ENCODE assay signal across 8 mouse cellular contexts in genomic region chr1:135146946-135147701, GRCm38 (mm10). TPM values are rescaled to one million over a fixed set of nuclear protein-coding genes. Genes with fewer than 3 reads are reported as not detected.
DNase-seq lines count a peak whose midpoint lies in the region; ATAC-seq lines count a peak whose summit lies in the region.

No protein-coding gene starts in this region.

- H3K9me3 ChIP-seq in intestine, embryonic 15.5 days: no peaks in the 10 kb centered on the region

- ATAC-seq in intestine, embryonic 15.5 days: peak; percentile 74

- H3K27me3 ChIP-seq in intestine, embryonic 15.5 days (replicated peaks): peaks cover 2% of the 10 kb centered on the region; the same call in 1 of the 2 replicates

- peak overlapping the region; percentile 98 for H3K9ac ChIP-seq in intestine, embryonic 15.5 days

- H3K4me3 ChIP-seq in intestine, embryonic 15.5 days (replicated peaks): peak overlapping the region; percentile 96

- intact Hi-C loops in gastrocnemius, postnatal 36 days (cut with DNase I): no loop called here
- intact Hi-C loops in left cerebral cortex, postnatal 36 days (cut with DNase I): no loop called here

- WGBS in intestine, embryonic 15.5 days: under 1% methylated on average over 69 of the region's 69 CpGs

- H3K36me3 ChIP-seq in intestine, embryonic 15.5 days: no peaks in the 10 kb centered on the region; the same call in 1 of the 2 replicates

- H3K4me1 ChIP-seq in intestine, embryonic 15.5 days (replicated peaks): peaks cover 29% of the 10 kb centered on the region

- H3K27ac ChIP-seq in intestine, embryonic 15.5 days: peak overlapping the region; percentile 90

- H3K4me2 ChIP-seq in intestine, embryonic 15.5 days (replicated peaks): peak overlapping the region; percentile 76

- peak; percentile 81 to 84 for DNase-seq in adrenal gland, adult 18-20 months (ENCODE audit: low spot score in 2 of 2)
- peak; percentile 75 for DNase-seq in embryo, embryonic 11 days
- peak; percentile 78 to 81 for DNase-seq in gastrocnemius, postnatal 36 days
- DNase-seq in left cerebral cortex, postnatal 36 days (ENCODE audit: low spot score in 2 of 2): peak; percentile 77 to 79
- peak; percentile 66 for DNase-seq in mesoderm, embryonic 11.5 days (ENCODE audit: low read depth, low spot score)
- DNase-seq in right cerebral cortex, postnatal 14 days: peak; percentile 85
- peak; percentile 81 for DNase-seq in urinary bladder, postnatal 25 days (ENCODE audit: low spot score)

RNA-seq across cellular contexts. Expression of gene Arl8a, which starts 0.5 kb away (rescaled TPM):
- 10 to 100 TPM; 54.1 to 54.7 TPM for total RNA-seq in adrenal gland, adult 18-20 months (2021)
- 10 to 100 TPM; 15.6 to 16.9 TPM for total RNA-seq in gastrocnemius, postnatal 36 days (2021)
- 60.6 TPM in 2 replicates for polyA plus RNA-seq in intestine, embryonic 15.5 days (2015; fragmentation: Nextera tagmentation; extraction: Ambion mirVana)
- total RNA-seq in left cerebral cortex, postnatal 36 days (2021): 100 to 1,000 TPM; 252 to 292 TPM

RNA-seq across cellular contexts. Expression of gene Ptpn7, which starts 14.6 kb away (rescaled TPM):
- 1 to 10 TPM in 1 of 2 experiments, under 1 TPM in 1; 0.96 to 1.2 TPM for total RNA-seq in adrenal gland, adult 18-20 months (2021)
- under 1 TPM; 0.27 to 0.56 TPM for total RNA-seq in gastrocnemius, postnatal 36 days (2021)
- polyA plus RNA-seq in intestine, embryonic 15.5 days (2015; fragmentation: Nextera tagmentation; extraction: Ambion mirVana): 2.0 TPM in 2 replicates
- total RNA-seq in left cerebral cortex, postnatal 36 days (2021): under 1 TPM; 0.35 to 0.59 TPM

RNA-seq across cellular contexts. Expression of gene Gpr37l1, which starts 20.4 kb away (rescaled TPM):
- 1 to 10 TPM in 1 of 2 experiments, under 1 TPM in 1; 0.86 to 1.6 TPM for total RNA-seq in adrenal gland, adult 18-20 months (2021)
- total RNA-seq in gastrocnemius, postnatal 36 days (2021): under 1 TPM; 0.26 to 0.42 TPM
- polyA plus RNA-seq in intestine, embryonic 15.5 days (2015; fragmentation: Nextera tagmentation; extraction: Ambion mirVana): 0.47 and 0.73 TPM in 2 replicates
- 100 to 1,000 TPM; 173 to 208 TPM for total RNA-seq in left cerebral cortex, postnatal 36 days (2021)

RNA-seq across cellular contexts. Expression of gene Lgr6, which starts 42.0 kb away (rescaled TPM):
- total RNA-seq in adrenal gland, adult 18-20 months (2021): 1 to 10 TPM; 2.1 to 5.2 TPM
- total RNA-seq in gastrocnemius, postnatal 36 days (2021): under 1 TPM; 0.39 to 0.51 TPM
- 0.45 and 0.49 TPM in 2 replicates for polyA plus RNA-seq in intestine, embryonic 15.5 days (2015; fragmentation: Nextera tagmentation; extraction: Ambion mirVana)
- total RNA-seq in left cerebral cortex, postnatal 36 days (2021): 1 to 10 TPM; 1.6 to 1.7 TPM

Comparison
In these comparisons a context has a peak if more than half of its experiments do, and no peak if none do; other contexts are left out.
1. Peak in every context shown above with its lines: DNase-seq, ATAC-seq, H3K4me3 ChIP-seq and H3K27ac ChIP-seq.
2. RNA of gene Arl8a, which starts 0.5 kb away (total RNA-seq): 252 to 292 TPM in left cerebral cortex, postnatal 36 days; 54.1 to 54.7 TPM in adrenal gland, adult 18-20 months and 15.6 to 16.9 TPM in gastrocnemius, postnatal 36 days; every median in the first group is over 4 times any median in the second.
3. RNA of gene Gpr37l1, which starts 20.4 kb away (total RNA-seq): 173 to 208 TPM in left cerebral cortex, postnatal 36 days; 0.86 to 1.6 TPM in adrenal gland, adult 18-20 months and 0.26 to 0.42 TPM in gastrocnemius, postnatal 36 days; every median in the first group is over 10 times any median in the second.